Mouse (Mus musculus) ES-Bruce4 (cell line): ENCODE results near the gene Trmt10b. TPM values are rescaled to one million over a fixed set of nuclear protein-coding genes. Genes with fewer than 3 reads are reported as not detected.

ENCODE experiments used
- H3K27ac ChIP-seq: 2 replicates; pipeline ENCODE4 v1.5.1; 2012; ENCODE audit warnings: low read length, inconsistent platforms; ENCODE audit not compliant: insufficient read depth
- H3K27me3 ChIP-seq: 2 replicates; pipeline ENCODE4 v1.6.1; 2012; ENCODE audit warnings: mild to moderate bottlenecking, low read length, inconsistent platforms; ENCODE audit not compliant: control insufficient read depth, poor library complexity, insufficient read depth, severe bottlenecking
- H3K36me3 ChIP-seq: 2 replicates; pipeline ENCODE4 v1.6.1; 2012; ENCODE audit warnings: inconsistent platforms, mild to moderate bottlenecking, low read length, moderate library complexity; ENCODE audit not compliant: control insufficient read depth, poor library complexity, insufficient read depth, severe bottlenecking
- H3K4me1 ChIP-seq: one replicate; pipeline ENCODE4 v1.8.1; 2011; ENCODE audit warnings: low read length; ENCODE audit not compliant: control insufficient read depth, insufficient read depth
- H3K4me3 ChIP-seq: 2 replicates; pipeline ENCODE4 v1.5.1; 2011; ENCODE audit warnings: low read depth, mild to moderate bottlenecking, low read length
- H3K9ac ChIP-seq: 2 replicates; pipeline ENCODE4 v1.6.1; 2012; ENCODE audit warnings: low read depth, mild to moderate bottlenecking, inconsistent platforms; ENCODE audit not compliant: poor library complexity, severe bottlenecking
- H3K9me3 ChIP-seq: replicated peaks from 2 replicates; pipeline ENCODE4 v1.6.1; 2012; ENCODE audit warnings: mild to moderate bottlenecking, low read length, inconsistent platforms; ENCODE audit not compliant: control insufficient read depth, poor library complexity, insufficient read depth, severe bottlenecking
- CTCF ChIP-seq: IDR thresholded peaks from one replicate; pipeline ENCODE4 v1.8.1; 2011; ENCODE audit warnings: low read depth, low read length
- EP300 ChIP-seq: IDR thresholded peaks from 2 replicates; pipeline ENCODE4 v1.6.1; 2011; ENCODE audit warnings: low read depth, low read length; ENCODE audit not compliant: insufficient read depth
- POLR2A ChIP-seq: IDR thresholded peaks from one replicate; pipeline ENCODE4 v1.8.1; 2011; ENCODE audit warnings: low read length; ENCODE audit not compliant: insufficient read depth
- polyA plus RNA-seq: library from polyadenylated mRNA; stranded (reverse); fragments of >200 nt; gene quantifications from 2 replicates; pipeline ENCODE4 v1.2.4, GENCODE M21; 2011; ENCODE audit warnings: low read depth; ENCODE audit not compliant: missing spikeins, insufficient read depth, insufficient read length

Trmt10b gene
- polyA plus RNA-seq, 1 experiment, result 19.8 TPM

DNA sequence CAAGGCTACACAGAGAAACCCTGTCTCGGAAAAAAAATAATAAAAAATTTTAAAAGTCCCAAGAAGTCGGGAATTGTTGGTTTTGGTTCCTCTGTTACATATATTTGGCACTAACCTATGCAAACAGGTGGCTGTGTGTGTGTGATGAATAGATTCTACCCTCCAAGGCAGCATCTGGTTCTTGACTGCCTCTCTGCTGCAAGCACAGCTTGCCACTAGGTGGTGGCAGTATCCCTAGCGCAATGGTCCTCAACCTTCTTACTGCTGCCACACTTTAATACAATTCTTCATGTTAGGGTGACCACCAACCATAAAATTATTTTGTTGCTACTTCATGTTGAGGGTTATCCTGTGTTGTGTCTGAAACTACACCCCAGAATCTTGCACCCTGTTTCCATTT lies 10.6 kb upstream of the Trmt10b start:
- TF ChIP-seq POLR2A, result no peak
- peak; percentile 84 for TF ChIP-seq CTCF
- Histone ChIP-seq H3K9ac (no peak overlapping the region), H3K9me3 (no peaks in the 10 kb centered on the region), H3K27me3 (no peaks in the 10 kb centered on the region), H3K4me1 (peaks cover 6% of the 10 kb centered on the region), H3K36me3 (no peaks in the 10 kb centered on the region), H3K4me3 (no peak overlapping the region), H3K27ac (no peak overlapping the region)

DNA sequence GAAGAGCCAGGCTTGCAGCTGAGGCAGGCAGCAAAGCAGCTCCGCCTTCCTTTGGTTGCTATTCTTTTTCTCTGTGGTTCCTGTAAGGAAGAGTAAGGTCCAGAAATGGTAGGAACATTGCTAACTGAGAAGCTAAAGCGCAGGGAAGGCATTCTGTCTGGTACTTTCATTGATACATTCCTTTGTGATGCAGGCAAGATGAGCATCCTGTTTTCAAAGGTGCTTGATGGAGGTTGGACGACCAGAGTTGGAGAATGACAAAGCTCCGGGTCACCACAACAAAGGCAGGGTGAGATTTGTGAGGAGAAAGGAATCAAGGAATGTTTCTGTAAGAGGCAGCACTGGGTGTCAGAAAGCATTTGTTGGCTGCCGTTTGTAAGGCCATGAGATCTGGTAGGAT lies 9.0 kb upstream of the Trmt10b start:
- TF ChIP-seq EP300 (0 out of 2 replicates have a peak, but pooled peaks have one; percentile 28), CTCF (no peak)
- H3K4me3 ChIP-seq, result no peak overlapping the region
- H3K4me1 ChIP-seq, result peaks cover 6% of the 10 kb centered on the region
- no peaks in the 10 kb centered on the region for H3K27me3 ChIP-seq
- no peaks in the 10 kb centered on the region for H3K9me3 ChIP-seq
- H3K9ac ChIP-seq, result no peak overlapping the region
- no peak overlapping the region for H3K27ac ChIP-seq
- H3K36me3 ChIP-seq, result no peaks in the 10 kb centered on the region

DNA sequence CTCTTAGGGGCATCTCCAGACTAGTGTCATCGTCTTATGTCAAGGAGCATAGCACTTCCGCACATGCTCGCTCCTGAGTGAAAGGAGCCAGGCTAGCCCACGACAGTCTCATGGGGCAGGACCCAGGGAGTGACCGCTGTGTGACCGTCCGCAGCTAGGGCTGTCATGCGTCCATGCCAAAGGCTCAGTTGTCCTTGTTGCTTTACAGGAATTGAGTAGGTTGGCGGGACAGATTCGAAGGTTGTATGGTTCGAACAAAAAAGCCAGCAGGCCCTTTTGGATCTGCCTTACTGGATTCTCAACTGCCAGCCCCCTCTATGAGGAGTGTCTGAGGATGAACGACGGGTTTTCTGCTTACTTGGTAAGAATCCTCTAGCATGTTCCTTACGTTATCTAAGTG lies 8.6 kb downstream of the Trmt10b start:
- no peak overlapping the region for H3K9ac ChIP-seq
- no peaks in the 10 kb centered on the region for H3K4me1 ChIP-seq
- no peak overlapping the region for H3K27ac ChIP-seq
- TF ChIP-seq CTCF (no peak), EP300 (no peak), POLR2A (no peak)
- H3K9me3 ChIP-seq, result no peaks in the 10 kb centered on the region
- no peaks in the 10 kb centered on the region for H3K27me3 ChIP-seq
- no peak overlapping the region for H3K4me3 ChIP-seq
- peaks cover 11% of the 10 kb centered on the region for H3K36me3 ChIP-seq

DNA sequence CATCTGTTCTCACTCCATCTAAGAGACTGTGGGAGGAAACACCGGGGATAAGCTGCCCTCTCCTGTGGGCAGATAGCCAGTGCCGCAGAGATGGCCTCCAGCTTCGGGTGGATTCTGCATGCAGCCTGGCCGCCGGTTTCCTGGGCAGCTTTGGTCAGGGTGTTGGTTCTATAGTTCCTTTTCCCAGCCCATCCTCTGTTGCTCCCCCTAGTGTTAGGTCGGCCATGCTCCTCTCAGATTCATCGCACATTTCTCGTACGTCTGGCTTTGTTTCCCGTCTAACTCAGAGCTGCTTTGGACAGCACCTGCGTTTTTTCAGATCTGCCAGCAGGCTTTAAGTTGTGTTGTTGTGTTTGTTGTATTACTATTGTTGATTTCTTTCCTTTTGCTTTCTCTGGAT lies 11.1 kb downstream of the Trmt10b start:
- Histone ChIP-seq H3K9ac (no peak overlapping the region), H3K27ac (no peak overlapping the region), H3K4me3 (no peak overlapping the region), H3K36me3 (0 out of 2 replicates have a peak, but pooled peaks cover 3% of the 10 kb centered on the region), H3K4me1 (no peaks in the 10 kb centered on the region), H3K27me3 (no peaks in the 10 kb centered on the region), H3K9me3 (no peaks in the 10 kb centered on the region)
- TF ChIP-seq EP300 (no peak), CTCF (peak; percentile 75)

DNA sequence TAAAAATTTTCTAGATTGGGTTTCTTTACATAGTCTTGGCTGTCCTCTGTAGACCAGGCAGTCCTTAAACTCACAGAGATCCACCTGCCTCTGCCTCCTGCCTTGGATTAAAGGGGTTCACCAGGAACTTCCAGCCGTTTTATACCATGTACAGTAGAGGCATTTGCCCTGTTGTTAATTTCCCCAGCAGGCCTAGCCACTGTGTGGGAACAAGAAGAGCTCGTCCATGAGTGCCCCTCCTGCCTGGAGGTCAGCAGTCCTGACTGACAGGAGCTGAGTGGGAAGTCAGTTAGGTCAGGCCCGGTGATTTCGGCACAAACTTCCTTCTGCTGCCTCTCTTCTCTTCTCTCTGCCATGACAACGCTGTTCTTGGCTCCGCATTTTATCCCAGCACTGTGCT lies 11.7 kb downstream of the Trmt10b start:
- Histone ChIP-seq H3K36me3 (0 out of 2 replicates have a peak, but pooled peaks cover 3% of the 10 kb centered on the region), H3K4me1 (no peaks in the 10 kb centered on the region), H3K9me3 (no peaks in the 10 kb centered on the region), H3K27me3 (no peaks in the 10 kb centered on the region), H3K27ac (no peak overlapping the region), H3K4me3 (no peak overlapping the region), H3K9ac (no peak overlapping the region)
- TF ChIP-seq EP300 (no peak), CTCF (no peak), POLR2A (no peak)

DNA sequence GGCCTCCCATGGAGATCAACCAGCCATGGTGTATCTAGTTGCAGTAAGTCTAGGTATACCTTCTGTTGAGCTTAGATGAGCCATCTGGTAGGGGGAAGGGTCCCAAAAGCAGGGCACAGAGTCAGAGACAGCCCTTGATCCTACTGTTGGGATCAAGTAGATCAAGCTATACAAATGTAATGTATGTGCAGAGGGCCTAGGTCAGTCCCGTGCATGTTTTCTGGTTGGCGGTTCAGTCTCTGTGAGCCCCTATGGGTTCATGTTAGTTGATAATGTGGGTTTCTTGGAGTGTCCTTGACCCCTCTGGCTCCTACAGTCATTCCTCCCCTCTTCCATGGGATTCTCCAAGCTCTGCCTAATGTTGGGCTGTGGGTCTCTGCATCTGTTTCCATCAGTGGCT lies 14.1 kb downstream of the Trmt10b start:
- Histone ChIP-seq H3K4me3 (no peak overlapping the region), H3K4me1 (no peaks in the 10 kb centered on the region), H3K36me3 (peaks cover 4% of the 10 kb centered on the region; the same call in 1 of the 2 replicates), H3K27ac (no peak overlapping the region), H3K9ac (no peak overlapping the region), H3K9me3 (no peaks in the 10 kb centered on the region), H3K27me3 (no peaks in the 10 kb centered on the region)
- no peak for TF ChIP-seq EP300
- TF ChIP-seq CTCF, result no peak
- no peak for TF ChIP-seq POLR2A
